Mouse (Mus musculus): ENCODE data around the gene Scgb1b3. TPM values are rescaled to one million over a fixed set of nuclear protein-coding genes. Genes with fewer than 3 reads are reported as not detected.

The Scgb1b3 gene
- total RNA-seq (2012; rRNA removed) (not detected in 2 replicates), total RNA-seq (2014; rRNA removed) (not detected in 2 replicates), polyA plus RNA-seq (2012; ENCODE audit: insufficient read length, low read depth) (not detected in 2 replicates)

DNA sequence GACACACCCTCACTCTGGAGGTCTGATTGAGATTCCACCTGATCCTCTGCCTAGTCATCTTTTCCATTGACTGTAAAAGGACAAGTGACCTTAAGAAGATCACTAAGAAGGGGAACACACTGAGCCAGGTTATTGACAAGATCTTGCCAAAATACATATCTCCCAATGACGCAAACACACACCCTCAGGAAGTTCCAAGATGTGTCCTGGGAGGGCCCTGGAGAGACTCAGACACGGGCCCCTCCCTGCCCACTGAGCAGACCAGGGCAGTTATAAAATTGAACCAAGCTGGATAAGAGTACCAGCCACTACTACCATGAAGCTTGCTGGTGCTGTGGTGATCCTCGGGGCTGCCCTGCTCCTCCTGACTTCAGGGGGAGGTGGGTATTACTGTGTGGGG is at the start of gene Scgb1b3:
TSS of gene Scgb1b3 (plus strand) at position 301 of the 400 bp plus-strand sequence.
- Histone ChIP-seq H3K4me1 (ENCODE audit: control insufficient read depth in 1 of 2, insufficient read depth in 2 of 2) (no peaks in the 10 kb centered on the region), H3K9ac (ENCODE audit: insufficient read depth, low read depth) (no peak within 1 kb of the TSS), H3K27me3 (replicated peaks) (no peaks in the 10 kb centered on the region), H3K36me3 (replicated peaks in 1 of 2; ENCODE audit: control insufficient read depth in 1 of 2, insufficient read depth in 1 of 2, low read length in 1 of 2) (no peaks in the 10 kb centered on the region), H3K27ac (ENCODE audit: insufficient read depth, low read depth) (no peak within 1 kb of the TSS), H3K79me2 (replicated peaks; ENCODE audit: control insufficient read depth, extremely low read depth, insufficient read depth, poor library complexity, severe bottlenecking) (no peaks in the 10 kb centered on the region), H3K9me3 (replicated peaks; ENCODE audit: low read length) (peaks cover 3% of the 10 kb centered on the region), H3K4me3 (replicated peaks in 1 of 3; ENCODE audit: low read depth in 2 of 3, low read length in 2 of 3, poor library complexity in 1 of 3) (no peak within 1 kb of the TSS), H3K4me2 (ENCODE audit: insufficient read depth, low read depth, poor library complexity, severe bottlenecking) (no peak within 1 kb of the TSS)
- in situ Hi-C loops (cut with MboI; ENCODE audit: low pct_ligation_motif_present, low pct_unique_long_range_greater_than_20kb, low sequenced_read_pairs) (no loop called here), dilution Hi-C loops (cut with MboI; ENCODE audit: extremely low pct_ligation_motif_present, extremely low pct_unique_long_range_greater_than_20kb, low sequenced_read_pairs) (no loop called here)
- DNase-seq (ENCODE audit: extremely low read depth): no peak
- TF ChIP-seq RCOR1 (conservative IDR thresholded peaks at IDR 0.05; ENCODE audit: low read depth, low read length) (no peak), NELFE (IDR thresholded peaks at IDR 0.05; ENCODE audit: low read depth, low read length) (no peak), RAD21 (IDR thresholded peaks at IDR 0.05; ENCODE audit: low read depth, low read length) (no peak), CHD2 (IDR thresholded peaks at IDR 0.05; ENCODE audit: low read length) (no peak), MEF2A (IDR thresholded peaks at IDR 0.05; ENCODE audit: borderline replicate concordance, low read depth, low read length) (no peak), MAZ (IDR thresholded peaks at IDR 0.05; ENCODE audit: low read depth, low read length) (no peak), MYC (IDR thresholded peaks at IDR 0.05; ENCODE audit: low read depth, low read length) (no peak), ELF1 (IDR thresholded peaks at IDR 0.05; ENCODE audit: low read depth, low read length) (no peak), ZC3H11A (IDR thresholded peaks at IDR 0.05; ENCODE audit: low read depth, low read length) (no peak), UBTF (IDR thresholded peaks at IDR 0.05; ENCODE audit: low read depth, low read length) (no peak), MAFK (IDR thresholded peaks at IDR 0.05; ENCODE audit: insufficient replicate concordance, low read length) (no peak), USF2 (conservative IDR thresholded peaks at IDR 0.05; ENCODE audit: low read depth, low read length) (no peak), CTCF (conservative IDR thresholded peaks at IDR 0.05 in 1 of 2, IDR thresholded peaks at IDR 0.05 in 1 of 2; ENCODE audit: low read depth in 2 of 2, low read length in 2 of 2) (no peak), TBP (conservative IDR thresholded peaks at IDR 0.05; ENCODE audit: low read depth, low read length) (no peak), KAT2A (IDR thresholded peaks at IDR 0.05; ENCODE audit: insufficient replicate concordance, low read length) (no peak), JUN (IDR thresholded peaks at IDR 0.05; ENCODE audit: insufficient read depth, low read depth, low read length) (no peak), SMC3 (IDR thresholded peaks at IDR 0.05; ENCODE audit: low read depth, low read length) (no peak), TCF12 (IDR thresholded peaks at IDR 0.05; ENCODE audit: low read depth, low read length) (no peak), NRF1 (IDR thresholded peaks at IDR 0.05; ENCODE audit: low read depth, low read length) (no peak)

DNA sequence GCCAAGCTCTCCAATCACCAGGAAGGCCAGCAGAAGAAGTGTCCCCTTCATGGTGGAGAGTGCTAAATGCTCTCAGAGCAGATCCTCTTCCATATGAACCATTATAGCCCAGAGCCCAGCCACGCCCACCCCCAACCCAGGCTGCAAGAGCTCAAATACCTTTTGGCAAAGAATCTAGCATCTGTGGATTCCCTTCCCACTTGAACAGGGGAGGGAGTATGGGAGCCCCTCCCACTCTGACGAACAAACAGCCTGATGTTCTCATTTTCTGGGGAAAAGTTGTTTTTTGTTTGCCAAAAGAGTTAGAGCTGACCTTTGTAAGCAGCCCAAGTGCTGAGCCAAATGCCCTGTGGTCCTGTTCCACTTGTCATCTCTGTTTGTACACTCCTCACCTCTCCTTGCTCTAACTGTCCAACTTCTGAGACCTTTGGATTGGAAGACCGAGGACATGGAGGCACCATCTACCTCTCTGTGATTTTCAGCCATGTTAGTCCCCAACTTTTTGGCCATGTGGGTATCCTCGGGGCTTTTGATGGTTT is 13.3 kb upstream of the Scgb1b3 start, which contains the start of gene Scgb2b3:
TSS of gene Scgb2b3 (minus strand) at position 51 of the 539 bp plus-strand sequence.
- Histone ChIP-seq H3K4me3 (replicated peaks in 1 of 3; ENCODE audit: low read depth in 2 of 3, low read length in 2 of 3, poor library complexity in 1 of 3) (no peak within 1 kb of the TSS), H3K9me3 (replicated peaks; ENCODE audit: low read length) (no peaks in the 10 kb centered on the region), H3K4me2 (ENCODE audit: insufficient read depth, low read depth, poor library complexity, severe bottlenecking) (no peak within 1 kb of the TSS), H3K36me3 (replicated peaks in 1 of 2; ENCODE audit: control insufficient read depth in 1 of 2, insufficient read depth in 1 of 2, low read length in 1 of 2) (no peaks in the 10 kb centered on the region), H3K9ac (ENCODE audit: insufficient read depth, low read depth) (no peak within 1 kb of the TSS), H3K27ac (ENCODE audit: insufficient read depth, low read depth) (no peak within 1 kb of the TSS), H3K4me1 (ENCODE audit: control insufficient read depth in 1 of 2, insufficient read depth in 2 of 2) (no peaks in the 10 kb centered on the region), H3K79me2 (replicated peaks; ENCODE audit: control insufficient read depth, extremely low read depth, insufficient read depth, poor library complexity, severe bottlenecking) (no peaks in the 10 kb centered on the region), H3K27me3 (replicated peaks) (peaks cover 11% of the 10 kb centered on the region)
- TF ChIP-seq NRF1 (IDR thresholded peaks at IDR 0.05; ENCODE audit: low read depth, low read length): no peak
- TF ChIP-seq CTCF (conservative IDR thresholded peaks at IDR 0.05 in 1 of 2, IDR thresholded peaks at IDR 0.05 in 1 of 2; ENCODE audit: low read depth in 2 of 2, low read length in 2 of 2): no peak
- TF ChIP-seq UBTF (IDR thresholded peaks at IDR 0.05; ENCODE audit: low read depth, low read length): no peak
- no peak for TF ChIP-seq PAX5 (IDR thresholded peaks at IDR 0.05; ENCODE audit: low read length)
- TF ChIP-seq POLR2AphosphoS2 (IDR thresholded peaks at IDR 0.05; ENCODE audit: low read depth, low read length): no peak
- no peak for TF ChIP-seq CHD2 (IDR thresholded peaks at IDR 0.05; ENCODE audit: low read length)
- TF ChIP-seq USF1 (IDR thresholded peaks at IDR 0.05; ENCODE audit: low read depth, low read length): no peak
- no peak for TF ChIP-seq ZC3H11A (IDR thresholded peaks at IDR 0.05; ENCODE audit: low read depth, low read length)
- no peak for TF ChIP-seq TBP (conservative IDR thresholded peaks at IDR 0.05; ENCODE audit: low read depth, low read length)
- TF ChIP-seq EP300 (IDR thresholded peaks at IDR 0.05; ENCODE audit: low read length): no peak
- no peak for TF ChIP-seq ELF1 (IDR thresholded peaks at IDR 0.05; ENCODE audit: low read depth, low read length)
- no peak for TF ChIP-seq HCFC1 (IDR thresholded peaks at IDR 0.05; ENCODE audit: low read depth, low read length)
- dilution Hi-C loops (cut with MboI; ENCODE audit: extremely low pct_ligation_motif_present, extremely low pct_unique_long_range_greater_than_20kb, low sequenced_read_pairs) (no loop called here), in situ Hi-C loops (cut with MboI; ENCODE audit: low pct_ligation_motif_present, low pct_unique_long_range_greater_than_20kb, low sequenced_read_pairs) (no loop called here)
- DNase-seq (ENCODE audit: extremely low read depth): no peak
